Mouse (Mus musculus) megakaryocyte progenitor cell, adult 5-6 weeks (primary cell): ENCODE results near the gene March6. TPM values are rescaled to one million over a fixed set of nuclear protein-coding genes. Genes with fewer than 3 reads are reported as not detected.

Experiments
- ATAC-seq: replicated peaks from 2 replicates; pipeline ENCODE4 v1.8.0; 2016; ENCODE audit warnings: mild to moderate bottlenecking, moderate TSS enrichment, inconsistent platforms; ENCODE audit not compliant: poor library complexity
- total RNA-seq, 2 experiments: library from RNA; stranded (forward) in 1 of 2; stranded (reverse) in 1 of 2; fragments of 157-497, 149-512 nt in 1 of 2; fragments of 200-1000 nt in 1 of 2; gene quantifications; 2 replicates each; pipeline versions ENCODE4 v1.2.3 to v1.2.4; 2015 to 2017

March6 gene
- total RNA-seq, 2 experiments from 2014 or later, result 28.8 to 42.5 TPM

DNA sequence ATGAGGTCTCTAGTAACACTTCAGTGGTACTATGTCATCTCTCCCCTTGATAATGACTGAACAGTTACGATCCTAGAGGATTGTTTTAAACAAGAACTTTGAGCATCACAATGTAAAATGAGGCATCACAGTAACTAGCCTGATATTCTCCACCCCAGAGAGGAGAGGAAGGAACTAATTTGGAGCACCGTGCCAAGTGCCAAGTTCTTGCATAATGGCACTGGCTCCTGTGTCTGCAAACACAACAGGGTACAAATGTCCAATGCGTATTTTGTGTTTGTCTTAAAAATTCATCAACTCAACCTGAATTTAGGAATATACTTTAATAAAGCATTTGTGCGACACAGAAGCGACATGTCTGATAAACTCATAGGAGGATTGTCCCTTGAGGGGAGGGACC lies 74.5 kb downstream of the March6 start:
- ATAC-seq, result no peak

DNA sequence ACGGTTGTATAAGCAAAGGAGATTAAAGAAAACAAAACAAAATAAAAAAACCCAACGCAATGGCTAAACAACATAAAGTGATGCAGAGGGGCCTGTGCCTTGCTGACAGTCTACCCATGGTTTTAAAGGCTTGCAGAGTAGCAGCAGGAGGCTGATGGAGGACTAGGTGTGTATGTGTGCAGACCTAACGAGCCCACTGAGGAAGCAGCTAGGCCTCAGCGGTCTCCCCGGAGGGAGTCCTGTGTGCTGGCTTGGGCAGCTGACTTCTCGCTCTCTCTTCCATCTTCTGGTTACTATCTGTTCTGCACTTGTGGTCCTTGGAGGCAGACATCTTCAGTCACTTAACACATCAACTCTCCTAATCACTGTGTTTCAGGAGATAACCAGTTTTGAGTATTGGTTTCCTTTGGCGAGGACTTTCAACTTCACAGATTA lies 76.0 kb downstream of the March6 start:
- ATAC-seq, result no peak

DNA sequence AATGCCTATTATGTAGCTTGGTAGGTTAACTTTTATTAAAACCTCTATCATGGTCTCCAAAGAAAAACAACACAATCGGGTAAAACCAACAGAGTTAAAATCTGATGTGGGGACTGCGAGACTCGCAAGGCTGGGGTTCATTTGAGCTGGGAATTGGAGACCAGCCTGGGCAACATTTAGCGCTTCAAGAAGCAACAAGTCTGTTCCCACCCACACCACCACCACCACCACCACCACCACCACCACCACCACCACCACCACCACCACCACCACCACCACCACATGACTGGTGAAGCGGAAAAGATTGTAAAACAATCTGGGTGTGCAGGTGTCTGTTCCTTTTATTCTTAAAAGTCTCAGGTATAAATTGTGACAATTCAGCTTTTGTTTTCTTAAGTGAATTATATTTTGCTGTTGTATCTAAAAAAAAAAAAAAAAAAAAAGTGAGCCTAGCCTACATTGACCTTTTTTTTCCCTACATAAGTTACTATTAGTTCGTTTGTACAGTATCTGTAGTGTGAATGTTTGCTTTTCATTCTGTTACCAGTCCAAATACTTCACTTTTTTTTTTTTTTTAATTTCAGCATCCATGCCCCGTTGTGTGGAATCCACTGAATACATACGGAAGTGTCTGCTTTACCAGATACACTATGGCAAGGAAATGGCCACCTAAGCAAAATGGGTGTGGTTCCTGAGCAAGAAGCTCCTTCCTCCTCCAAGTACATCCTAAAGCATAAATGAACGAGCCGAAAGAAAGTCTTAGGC lies 76.6 kb downstream of the March6 start:
- ATAC-seq, result no peak

DNA sequence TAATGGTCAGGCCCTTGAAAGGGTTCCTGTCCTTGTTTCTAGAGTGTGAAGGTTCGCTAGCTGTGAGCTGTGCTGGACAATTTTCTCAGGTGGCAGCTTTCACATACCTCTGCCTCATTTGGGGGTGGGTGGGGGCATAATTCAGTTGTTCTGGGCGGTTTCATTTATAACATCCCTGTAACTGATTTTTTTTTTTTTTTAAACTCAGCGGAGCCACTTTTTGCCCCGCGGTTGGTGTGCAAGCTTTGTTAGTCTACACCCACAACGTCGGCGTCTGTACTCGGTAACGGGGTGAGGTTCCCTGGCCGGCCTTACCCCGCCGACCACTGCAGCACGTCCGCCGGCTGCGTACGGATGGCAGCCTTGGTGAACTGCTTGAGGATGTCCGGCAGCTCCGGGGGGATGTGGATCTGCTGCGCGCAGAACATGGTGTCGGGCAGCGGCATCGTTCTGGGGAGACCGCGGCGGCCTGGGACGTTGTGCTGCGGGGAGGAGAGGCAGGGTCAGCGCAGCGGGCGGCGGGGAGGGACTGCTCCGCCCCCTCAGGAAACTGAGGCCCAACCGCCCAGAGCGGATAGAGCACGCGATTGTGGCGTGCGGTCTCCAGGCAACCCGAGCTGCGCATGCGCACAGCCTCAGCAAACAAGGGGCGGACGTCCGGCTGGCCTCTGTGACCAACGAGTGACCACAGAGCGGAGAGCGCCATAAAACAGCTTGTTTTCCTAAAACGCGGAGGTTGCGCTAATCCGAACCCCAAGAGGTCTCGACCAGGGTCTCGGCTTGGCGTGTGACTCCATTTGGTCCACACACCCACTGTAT lies 77.5 kb downstream of the March6 start, which contains the start of gene Ropn1l:
Gene Ropn1l (minus strand): TSS at position 640 of the 819 bp plus-strand sequence.
- peak; percentile 86 for ATAC-seq

DNA sequence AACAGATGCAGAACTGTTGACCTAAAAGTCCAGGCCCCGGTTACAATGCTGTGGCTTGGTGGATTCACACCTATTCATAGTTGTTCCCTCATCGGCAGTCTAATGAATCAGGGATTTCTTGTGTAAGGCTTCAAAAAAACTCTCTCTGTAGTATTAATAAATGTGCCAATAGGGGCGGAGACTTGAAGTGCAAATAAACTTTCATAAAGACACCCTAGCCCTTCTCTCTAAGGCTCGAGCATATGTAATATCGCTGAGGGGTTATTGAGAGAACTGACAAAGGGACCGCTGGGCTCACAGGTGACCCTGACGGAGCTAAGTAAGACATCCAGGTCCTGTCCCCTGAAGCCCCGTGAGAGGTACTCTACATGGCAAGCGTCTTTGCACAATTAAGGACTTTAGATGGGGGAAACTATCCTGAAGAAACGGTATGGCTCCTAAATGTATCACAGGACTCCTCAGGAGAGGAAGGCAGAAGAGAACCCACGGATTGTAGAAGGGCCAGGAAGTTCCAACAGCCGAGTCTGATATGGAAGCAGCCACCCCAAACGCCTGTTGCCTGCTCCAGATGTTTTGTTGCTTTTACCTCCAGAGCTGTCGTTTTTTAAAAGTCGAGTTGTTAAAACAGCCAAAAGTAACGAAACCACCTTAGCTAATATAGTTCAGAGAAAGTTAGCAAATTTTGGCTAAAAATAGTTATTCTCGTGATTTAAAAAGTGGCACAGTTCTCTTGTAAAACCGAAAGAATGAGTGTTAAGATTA lies 78.3 kb downstream of the March6 start:
- ATAC-seq, result no peak

DNA sequence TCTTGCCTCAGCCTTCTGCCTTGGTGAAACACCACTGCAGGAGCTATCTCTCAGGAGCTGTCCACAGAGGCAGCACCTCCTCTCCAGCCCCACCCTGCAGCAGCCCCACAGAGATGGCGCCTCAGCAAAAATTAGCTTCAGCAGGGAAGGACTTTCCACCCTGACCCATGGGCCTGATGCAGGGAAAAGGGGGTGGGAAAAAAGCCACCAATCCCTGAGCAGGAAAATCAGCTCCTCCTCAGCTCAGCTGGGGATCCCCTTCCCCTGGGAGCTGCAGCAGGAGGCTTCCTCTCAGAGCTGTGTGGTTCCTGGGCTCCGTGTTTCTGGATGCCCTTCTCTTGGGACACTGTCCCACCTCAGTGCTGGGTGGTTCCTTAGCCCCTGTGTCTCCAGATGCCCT lies 81.1 kb downstream of the March6 start:
- no peak for ATAC-seq

DNA sequence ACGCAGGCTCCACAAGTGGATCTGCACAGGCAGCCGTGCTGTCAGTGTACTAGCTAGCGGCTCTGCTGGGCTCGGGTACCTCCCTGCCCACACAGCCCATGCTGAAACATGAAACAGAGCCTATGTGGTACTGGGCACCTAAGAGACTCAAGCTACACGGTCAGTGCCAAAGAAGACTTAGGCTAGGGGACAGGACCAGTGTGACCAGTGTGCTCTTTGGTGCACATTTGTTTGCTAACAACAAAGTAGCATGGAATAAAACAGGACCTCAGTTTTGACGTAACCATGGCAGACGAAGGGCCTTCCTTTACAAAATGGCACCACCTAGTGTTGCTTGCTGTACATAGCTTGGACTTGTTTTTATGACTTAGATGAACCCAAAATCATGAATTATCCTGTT lies 83.7 kb downstream of the March6 start:
- ATAC-seq, result peak; percentile 84

DNA sequence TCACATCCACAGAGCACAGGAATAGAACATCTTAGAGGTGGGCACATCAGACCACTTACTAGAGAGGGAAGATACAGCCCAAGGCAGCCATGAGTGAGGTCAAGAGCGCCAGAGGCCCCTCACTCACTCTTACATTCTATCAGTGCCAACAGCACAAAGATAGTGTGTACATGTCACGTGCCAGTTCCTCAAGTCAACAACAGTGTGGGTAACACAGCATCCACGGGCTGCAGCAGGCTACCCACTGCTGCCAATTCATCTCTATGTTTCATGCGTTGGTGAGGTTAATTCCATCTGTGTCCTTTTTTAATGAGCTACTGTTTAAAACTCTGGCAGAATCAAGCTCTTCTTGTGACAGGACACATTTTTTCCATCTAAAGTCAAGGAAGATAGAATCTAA lies 88.2 kb downstream of the March6 start:
- ATAC-seq, result no peak

DNA sequence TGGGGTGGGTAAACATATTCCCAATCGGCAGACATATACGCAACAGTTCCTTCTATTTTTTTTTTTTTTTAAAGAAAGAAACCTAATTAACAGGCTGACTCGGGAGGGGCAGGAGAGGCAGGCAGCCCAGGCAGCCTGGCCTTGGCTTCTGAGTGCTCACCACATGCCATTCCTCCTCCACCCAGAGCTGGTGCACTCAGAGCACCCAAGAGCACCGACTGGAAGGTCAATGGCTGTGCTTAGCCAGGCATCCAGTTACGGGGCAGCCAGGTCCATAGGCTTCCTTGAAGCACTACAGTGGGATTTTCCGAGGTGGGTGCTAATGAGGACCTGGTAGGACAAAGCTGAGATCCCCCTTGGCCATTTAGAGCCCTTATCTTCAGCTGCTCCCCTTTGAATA lies 88.9 kb downstream of the March6 start:
- no peak for ATAC-seq

DNA sequence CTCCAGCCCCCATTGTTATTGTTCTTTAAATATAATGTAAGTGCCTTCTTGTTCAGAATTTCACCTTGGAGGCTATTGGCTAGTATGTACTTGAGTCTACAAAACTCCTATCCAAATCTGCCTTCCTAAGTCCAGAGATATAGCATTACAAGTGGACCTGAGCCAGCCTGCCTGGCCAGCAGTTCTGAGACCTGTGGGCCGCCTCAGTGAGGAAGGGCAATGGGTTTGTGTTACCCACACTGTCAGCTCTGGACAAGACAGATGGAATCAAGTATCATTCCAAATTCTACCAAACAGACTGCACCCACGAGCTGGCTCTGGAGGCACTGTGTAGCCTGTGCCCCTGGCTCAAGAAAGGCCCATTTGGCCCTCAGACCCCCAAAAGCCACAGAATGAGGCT lies 94.0 kb downstream of the March6 start:
- no peak for ATAC-seq

DNA sequence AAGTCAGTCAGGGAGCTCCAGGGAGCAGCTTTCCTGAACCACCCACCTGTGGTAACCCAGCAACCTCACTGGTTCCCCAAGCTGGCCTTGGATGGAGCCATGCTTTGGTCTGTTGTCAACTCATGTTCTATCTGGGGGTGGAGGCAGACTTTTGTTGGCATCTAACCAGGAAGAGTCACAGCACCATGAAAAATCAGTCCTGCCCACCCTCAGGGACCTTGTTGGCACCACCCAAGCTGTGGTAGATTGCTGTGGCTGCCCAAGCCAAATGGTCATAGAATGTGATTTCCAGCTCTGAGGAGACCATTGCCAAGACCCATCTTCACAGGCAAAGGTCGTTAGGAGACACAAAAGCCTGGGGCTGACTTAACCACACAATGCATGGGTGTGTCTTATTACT lies 94.8 kb downstream of the March6 start:
- no peak for ATAC-seq

DNA sequence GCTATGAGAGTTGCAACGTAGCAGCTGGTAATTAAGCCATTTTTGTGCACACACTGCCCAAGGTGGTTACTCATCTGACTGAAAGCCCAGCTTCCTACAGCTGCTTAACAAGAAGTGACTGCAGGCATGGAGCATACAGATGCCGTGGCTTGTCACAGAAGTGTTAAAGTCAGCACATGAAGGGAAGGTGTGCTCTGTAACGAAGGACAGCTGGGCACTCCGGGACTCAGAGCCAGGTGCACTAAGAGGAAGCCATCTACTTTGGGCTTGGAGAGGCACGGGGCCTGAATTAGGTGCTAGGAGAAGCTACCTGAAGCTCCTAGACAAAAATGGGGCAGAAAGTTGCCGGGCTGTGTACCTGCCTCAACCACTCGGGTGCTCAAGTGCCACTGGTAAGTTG lies 97.1 kb downstream of the March6 start:
- ATAC-seq, result no peak

DNA sequence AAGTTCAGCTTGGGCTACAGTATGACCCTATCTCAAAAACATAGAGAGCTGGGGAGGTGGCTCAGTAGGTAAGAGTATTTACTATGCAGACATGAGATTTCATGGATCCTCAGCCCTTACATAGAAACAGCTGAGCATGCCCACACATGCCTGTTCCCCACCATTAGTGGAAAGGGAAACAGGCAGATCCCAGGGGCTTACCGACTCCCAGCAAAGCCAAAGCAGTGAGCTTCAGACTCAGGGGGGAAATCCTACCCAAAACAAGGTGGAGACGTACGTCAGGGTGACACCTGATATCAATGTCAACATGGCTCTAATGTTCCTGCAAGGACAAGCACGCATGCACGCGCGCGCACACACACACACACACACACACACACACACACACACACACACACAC lies 99.0 kb downstream of the March6 start:
- no peak for ATAC-seq

DNA sequence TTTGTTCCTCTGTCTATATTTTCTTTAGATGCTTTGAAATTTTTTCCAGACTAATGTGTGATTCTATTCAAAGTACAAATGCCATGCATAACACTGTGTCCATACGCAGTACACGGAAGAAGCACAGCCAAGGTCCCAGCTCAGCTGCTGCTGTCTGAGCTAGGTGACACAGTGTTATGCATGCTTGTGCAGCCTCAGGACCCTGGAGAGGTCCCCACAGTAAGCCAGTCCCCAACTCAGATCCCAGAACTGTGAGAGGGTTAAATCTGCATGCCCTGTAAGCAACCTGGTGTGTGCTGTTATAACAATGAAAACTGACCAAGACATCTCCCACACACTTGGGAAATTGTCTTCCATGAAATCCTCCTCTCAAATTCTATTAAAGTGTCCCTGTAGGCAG lies 100.8 kb downstream of the March6 start:
- ATAC-seq, result no peak

DNA sequence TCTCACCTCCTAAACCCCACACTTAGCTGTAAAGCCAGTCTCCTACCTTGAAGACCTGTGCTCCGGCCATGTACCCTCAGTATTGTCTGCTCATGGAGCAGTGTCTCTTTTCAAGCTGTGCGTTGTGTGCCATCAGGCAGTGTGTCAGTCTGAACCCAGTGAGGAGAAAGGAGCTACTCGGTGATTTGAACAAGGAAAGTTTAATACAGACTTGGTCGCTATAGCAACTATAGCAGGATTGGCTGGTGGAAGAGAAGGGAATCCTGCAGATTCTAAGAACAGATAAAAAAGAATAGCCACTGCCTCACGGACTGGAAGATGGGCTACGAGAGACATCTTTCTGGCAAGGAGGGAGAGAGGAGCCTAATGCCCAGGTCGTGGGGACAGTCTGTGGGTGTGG lies 101.4 kb downstream of the March6 start:
- ATAC-seq, result no peak

DNA sequence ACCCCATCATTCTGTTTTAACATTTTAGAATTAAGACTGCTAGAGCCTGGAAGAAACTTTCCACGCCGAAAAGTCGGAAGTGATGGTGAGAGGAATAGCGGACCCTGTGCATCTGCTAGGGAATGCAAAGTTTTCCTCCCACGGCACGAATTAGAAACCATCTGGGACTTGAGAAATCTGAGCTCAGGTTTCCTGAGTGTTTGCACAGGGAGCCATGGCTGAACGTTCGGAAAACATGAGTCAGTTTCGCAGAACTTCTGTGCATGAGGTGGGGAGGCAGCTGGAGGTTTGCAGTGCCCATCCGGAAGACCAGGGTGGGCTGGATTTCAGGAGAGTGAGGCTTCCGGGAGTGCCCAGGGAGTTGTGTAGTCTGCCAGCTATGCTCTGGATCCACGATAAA lies 102.3 kb downstream of the March6 start:
- no peak for ATAC-seq

DNA sequence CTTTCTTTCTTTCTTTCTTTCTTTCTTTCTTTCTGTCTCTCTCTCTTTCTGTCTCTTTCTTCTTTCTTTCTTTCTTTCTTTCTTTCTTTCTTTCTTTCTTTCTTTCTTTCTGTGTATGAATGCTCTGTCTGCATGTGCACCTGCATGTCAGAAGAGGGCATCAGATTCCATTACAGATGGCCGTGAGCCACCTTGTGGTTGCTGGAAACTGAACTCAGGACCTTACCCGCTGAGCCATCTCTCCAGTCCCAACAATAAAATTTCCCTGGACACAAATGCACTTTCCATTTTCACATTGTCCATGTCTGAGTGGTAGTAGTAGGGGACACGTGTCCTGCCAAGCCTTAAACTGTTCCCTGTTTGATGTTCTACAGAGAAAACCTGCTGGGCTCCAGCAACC lies 103.5 kb downstream of the March6 start:
- no peak for ATAC-seq

DNA sequence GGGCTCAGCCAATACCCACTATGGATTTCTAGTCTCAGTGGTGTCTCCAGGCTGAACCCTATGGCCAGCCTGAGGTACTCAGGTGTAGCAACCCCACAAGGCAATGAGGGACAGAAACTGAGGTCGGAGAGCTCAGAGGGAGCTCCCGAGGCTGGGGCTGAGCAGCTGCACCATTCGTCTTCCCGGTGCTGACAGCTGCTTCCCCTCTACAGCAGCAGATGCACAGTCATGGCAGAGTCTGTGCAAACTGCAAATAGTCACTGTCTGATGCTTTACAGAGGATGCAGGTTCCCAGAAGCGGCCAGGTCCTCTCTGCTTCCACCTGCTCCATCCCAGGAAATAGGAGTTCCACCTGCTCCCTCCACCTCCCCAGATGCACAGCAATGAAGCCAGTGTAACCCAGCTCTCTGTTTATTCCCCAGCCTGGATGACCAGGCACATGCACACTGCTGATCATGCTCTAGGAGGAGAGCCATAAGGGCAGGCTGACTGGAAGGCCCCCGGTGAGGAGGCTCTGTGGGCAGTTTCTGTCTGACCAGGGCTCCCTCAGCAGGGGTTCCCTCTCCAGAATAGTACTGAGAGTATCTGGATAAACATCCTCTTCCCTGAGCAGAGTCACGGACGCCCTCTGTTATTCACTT lies 104.7 kb downstream of the March6 start:
- peak; percentile 66 for ATAC-seq

DNA sequence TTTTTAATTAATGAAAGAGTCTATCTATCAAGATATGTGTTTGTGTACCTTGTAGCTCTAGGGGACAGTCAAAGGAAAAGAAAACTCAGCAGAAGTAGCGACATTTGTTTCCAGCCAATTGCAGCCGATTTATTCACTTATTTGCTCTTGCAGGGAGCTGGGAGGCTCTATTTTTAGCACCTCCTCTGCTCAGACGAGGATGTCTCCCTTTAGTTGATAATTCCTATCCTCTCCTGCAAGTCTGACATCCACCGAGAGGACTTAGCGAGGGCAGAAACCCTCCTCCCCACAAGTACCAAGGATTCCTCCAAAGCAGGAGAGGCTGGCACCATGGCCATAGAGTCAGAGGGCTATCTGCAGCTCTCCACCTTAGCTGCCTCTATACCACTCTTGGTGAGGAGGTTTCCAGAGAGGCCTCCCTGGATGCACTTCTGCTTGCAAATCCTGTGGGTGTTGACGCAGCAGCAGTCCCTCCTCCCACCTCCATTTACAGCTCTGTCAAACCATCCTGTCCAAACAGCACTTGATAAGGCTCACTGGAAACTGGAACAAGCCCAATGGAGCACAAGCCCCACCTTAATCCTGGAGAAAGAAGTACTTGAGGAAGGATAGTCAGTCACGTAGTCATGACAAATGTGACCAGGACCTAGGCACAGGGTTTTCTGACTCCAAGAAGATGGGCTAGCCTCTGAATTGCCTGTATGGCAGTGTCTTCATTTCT lies 108.0 kb downstream of the March6 start:
- ATAC-seq, result no peak

DNA sequence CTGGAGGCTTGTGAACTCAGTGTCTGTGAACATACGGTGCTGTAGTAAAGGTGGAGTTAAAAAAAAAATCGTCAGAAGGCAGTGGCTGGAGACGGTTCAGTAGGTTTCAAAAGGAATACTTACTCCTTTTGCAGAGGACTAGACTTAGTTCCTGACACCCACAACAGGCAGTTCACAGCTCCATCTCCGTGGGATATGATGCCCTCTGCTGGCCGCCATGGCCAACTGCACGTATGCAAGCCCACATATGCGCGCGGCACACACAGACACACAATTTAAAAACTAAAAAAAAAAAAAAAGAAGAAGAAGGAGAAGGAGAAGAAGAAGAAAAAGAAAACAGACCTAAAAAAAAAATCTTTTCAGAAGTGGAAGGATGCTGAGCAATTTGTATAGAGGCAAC lies 111.8 kb downstream of the March6 start:
- peak; percentile 70 for ATAC-seq
